Mouse (Mus musculus): ENCODE data around the gene Prpf38a. TPM values are rescaled to one million over a fixed set of nuclear protein-coding genes. Genes with fewer than 3 reads are reported as not detected.

Prpf38a gene
- 72.7 TPM for polyA plus RNA-seq (2017; shearing (Covaris generic))

DNA sequence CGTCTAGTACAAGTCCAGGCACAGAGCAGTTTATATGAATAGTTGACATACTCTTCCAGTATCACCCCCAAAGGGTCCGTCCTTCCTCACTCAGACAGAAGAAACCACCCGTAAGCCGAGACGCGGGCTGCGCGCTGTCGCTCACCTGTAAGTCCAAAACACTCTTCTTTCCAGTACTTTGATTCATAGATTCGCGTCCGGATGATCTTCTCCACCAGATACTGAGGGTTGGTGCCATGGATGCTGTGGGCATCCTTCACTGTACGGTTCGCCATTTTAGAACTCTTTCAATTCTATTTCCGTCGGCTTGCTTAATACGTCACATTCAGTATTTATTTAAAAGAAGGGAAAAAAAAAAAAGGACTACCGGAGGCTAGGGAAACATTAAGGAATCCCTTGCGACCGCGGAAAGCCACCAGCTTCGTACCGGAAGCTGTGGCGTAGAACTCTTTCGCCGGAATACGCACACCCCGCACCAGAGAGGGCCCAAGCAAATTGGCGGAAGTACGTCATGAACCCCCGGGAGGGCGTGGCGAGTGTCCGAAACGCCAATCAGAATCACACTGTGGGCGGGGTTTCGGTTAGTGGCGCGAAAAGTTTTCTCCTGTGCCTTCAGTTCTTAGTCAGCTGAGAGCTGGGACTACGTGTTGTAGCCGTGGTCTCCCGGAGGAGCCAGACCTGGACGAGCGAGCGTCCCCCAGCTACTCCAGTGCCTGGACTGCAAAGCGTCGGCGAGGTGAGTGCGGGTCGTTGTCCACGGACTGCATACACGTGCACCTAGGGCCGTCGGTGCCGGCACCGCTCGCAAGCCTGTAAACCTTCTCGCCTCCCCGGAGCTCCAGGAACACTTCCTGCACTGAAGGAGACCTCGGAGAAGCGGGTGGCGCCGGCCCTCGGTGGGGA, at the start of gene Prpf38a, which contains the start of gene Orc1:
Prpf38a (minus strand) TSS at position 497 of the 903 bp plus-strand sequence.
Orc1 (plus strand) TSS at position 584 of the 903 bp plus-strand sequence.

DNA sequence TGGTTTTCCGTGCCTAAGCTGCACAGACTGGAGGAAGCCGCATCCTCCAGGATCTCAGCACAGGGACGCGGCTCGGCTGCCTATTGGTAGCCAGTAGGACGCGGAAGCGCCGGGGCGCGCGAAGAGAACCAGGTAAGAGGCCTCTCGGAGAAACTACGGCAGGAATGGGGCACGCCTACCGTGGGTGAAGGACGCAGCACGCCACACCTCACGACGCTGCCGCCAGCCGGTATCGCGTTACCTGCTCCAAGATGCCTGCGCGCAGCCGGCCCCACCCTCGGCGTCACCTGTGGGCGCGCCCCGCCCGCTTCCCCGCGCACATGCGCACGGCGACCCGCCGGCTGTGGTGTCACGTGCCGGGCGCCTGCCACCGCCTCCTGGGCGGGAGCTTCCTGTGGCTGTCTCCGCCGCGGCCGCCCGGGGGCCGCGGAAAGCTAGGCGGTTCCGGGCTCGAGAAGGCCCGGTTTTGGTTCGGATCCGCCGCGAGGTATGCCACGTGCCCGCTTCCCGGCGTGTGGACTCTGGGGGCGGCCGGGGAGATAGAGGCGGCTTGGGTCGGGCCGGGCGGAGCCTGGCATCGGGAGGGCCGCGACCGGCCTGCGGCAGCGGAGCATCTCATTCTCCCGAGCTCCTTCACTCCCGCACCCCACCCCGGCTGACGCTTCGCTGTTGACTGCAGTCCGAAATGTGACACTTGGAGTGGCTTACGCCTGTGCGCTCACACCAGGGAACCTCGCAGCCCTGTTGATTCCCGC, 40.6 kb upstream of the Prpf38a start, which contains the start of gene Cc2d1b:
Cc2d1b (plus strand) TSS at position 354 of the 755 bp plus-strand sequence.

Other genes starting within 250 kb of the Prpf38a start
- not detected for gene Shisal2a, start 196.0 kb downstream of the Prpf38a start, polyA plus RNA-seq (2017; shearing (Covaris generic))
- gene Gpx7, start 172.4 kb downstream of the Prpf38a start, polyA plus RNA-seq (2017; shearing (Covaris generic)): not detected
- gene Tut4, start 119.9 kb downstream of the Prpf38a start, polyA plus RNA-seq (2017; shearing (Covaris generic)): 185 TPM
- 5.6 TPM for gene Orc1, start 87 bp upstream of the Prpf38a start, polyA plus RNA-seq (2017; shearing (Covaris generic))
- 69.2 TPM for gene Cc2d1b, start 40.6 kb upstream of the Prpf38a start, polyA plus RNA-seq (2017; shearing (Covaris generic))
- gene 3110021N24Rik, start 140.3 kb upstream of the Prpf38a start, polyA plus RNA-seq (2017; shearing (Covaris generic)): not detected
- 0.16 TPM for gene Zfyve9, start 201.5 kb upstream of the Prpf38a start, polyA plus RNA-seq (2017; shearing (Covaris generic))